Mouse (Mus musculus): ENCODE measurements around the gene Ifnz. TPM values are rescaled to one million over a fixed set of nuclear protein-coding genes. Genes with fewer than 3 reads are reported as not detected.
"Not testable (repeated sequence)": the region's sequence is repeated elsewhere in the genome, so short reads cannot be mapped to it uniquely, and the experiment has no call there.

Gene Ifnz
- total and polyA plus RNA-seq, 3 experiments, result not detected

DNA sequence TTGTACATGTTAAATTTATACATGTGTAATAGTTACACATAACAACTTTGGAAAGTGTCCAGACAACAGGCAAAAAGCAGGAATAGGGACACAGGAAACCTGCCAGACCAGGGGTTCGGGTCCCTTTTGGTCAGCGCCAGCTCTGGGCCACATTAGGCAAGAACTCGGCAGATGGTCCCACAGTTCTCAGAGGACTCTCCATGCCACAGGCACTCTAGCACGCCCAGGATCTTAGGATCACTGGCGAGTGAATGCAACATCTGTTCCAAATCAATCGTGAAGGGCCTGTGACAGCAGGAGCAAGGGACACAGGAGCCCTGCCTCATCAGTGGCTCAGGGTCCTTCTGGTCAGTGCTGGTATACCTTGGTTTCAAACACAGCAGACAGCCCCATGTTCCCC lies 32.0 kb upstream of the Ifnz start:
- in situ Hi-C loops (cut with MboI; ENCODE audit: low pct_ligation_motif_present, low pct_unique_long_range_greater_than_20kb, low sequenced_read_pairs), result no loop called here
- no peak for TF ChIP-seq IRF4 (IDR thresholded peaks at IDR 0.05; ENCODE audit: low read depth, low read length)
- no peak for TF ChIP-seq POLR2A (IDR thresholded peaks at IDR 0.05; ENCODE audit: low read depth, low read length)
- no peak for TF ChIP-seq KAT2A (IDR thresholded peaks at IDR 0.05; ENCODE audit: insufficient replicate concordance, low read length)
- TF ChIP-seq EP300 (IDR thresholded peaks at IDR 0.05; ENCODE audit: low read length), result no peak
- no peak for TF ChIP-seq NRF1 (IDR thresholded peaks at IDR 0.05; ENCODE audit: low read depth, low read length)
- TF ChIP-seq ZC3H11A (IDR thresholded peaks at IDR 0.05; ENCODE audit: low read depth, low read length), result no peak
- TF ChIP-seq E2F4 (IDR thresholded peaks at IDR 0.05; ENCODE audit: insufficient replicate concordance, low read depth, low read length), result no peak
- TF ChIP-seq ZNF384 (IDR thresholded peaks at IDR 0.05; ENCODE audit: low read depth, low read length), result no peak
- no peak for TF ChIP-seq JUN (IDR thresholded peaks at IDR 0.05; ENCODE audit: insufficient read depth, low read depth, low read length)
- no peak for TF ChIP-seq NELFE (IDR thresholded peaks at IDR 0.05; ENCODE audit: low read depth, low read length)
- TF ChIP-seq USF2 (conservative IDR thresholded peaks at IDR 0.05; ENCODE audit: low read depth, low read length), result no peak
- TF ChIP-seq ETS1 (conservative IDR thresholded peaks at IDR 0.05; ENCODE audit: low read depth, low read length), result no peak
- TF ChIP-seq SMC3 (IDR thresholded peaks at IDR 0.05; ENCODE audit: low read depth, low read length), result no peak

DNA sequence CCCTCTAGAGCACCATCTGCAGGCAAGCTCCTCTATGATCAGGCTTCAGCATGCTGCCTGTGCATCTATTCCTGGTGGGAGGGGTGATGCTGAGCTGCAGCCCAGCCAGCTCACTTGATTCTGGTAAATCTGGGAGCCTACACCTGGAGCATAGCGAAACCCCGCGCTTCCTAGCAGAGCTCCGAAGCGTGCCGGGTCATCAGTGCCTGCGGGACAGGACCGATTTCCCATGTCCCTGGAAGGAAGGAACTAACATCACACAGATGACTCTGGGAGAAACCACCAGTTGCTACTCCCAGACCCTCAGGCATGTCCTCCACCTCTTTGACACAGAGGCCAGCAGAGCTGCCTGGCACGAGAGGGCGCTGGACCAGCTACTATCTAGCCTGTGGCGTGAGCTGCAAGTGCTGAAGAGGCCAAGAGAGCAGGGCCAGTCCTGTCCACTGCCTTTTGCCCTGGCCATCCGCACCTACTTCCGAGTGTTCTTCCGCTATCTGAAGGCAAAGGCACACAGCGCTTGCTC lies 27.1 kb upstream of the Ifnz start, which contains the start of gene Gm13271:
Gm13271 (plus strand) TSS at position 51 of the 523 bp plus-strand sequence.
- in situ Hi-C loops (cut with MboI; ENCODE audit: low pct_ligation_motif_present, low pct_unique_long_range_greater_than_20kb, low sequenced_read_pairs); H3K4me3 ChIP-seq (replicated peaks in 1 of 3; ENCODE audit: low read depth in 2 of 3, low read length in 2 of 3, poor library complexity in 1 of 3); H3K4me1 ChIP-seq (ENCODE audit: control insufficient read depth in 1 of 2, insufficient read depth in 2 of 2); DNase-seq (ENCODE audit: extremely low read depth); H3K36me3 ChIP-seq (replicated peaks in 1 of 2; ENCODE audit: control insufficient read depth in 1 of 2, insufficient read depth in 1 of 2, low read length in 1 of 2); H3K9me3 ChIP-seq (replicated peaks; ENCODE audit: low read length); H3K4me2 ChIP-seq (ENCODE audit: insufficient read depth, low read depth, poor library complexity, severe bottlenecking); H3K9ac ChIP-seq (ENCODE audit: insufficient read depth, low read depth); dilution Hi-C loops (cut with MboI; ENCODE audit: extremely low pct_ligation_motif_present, extremely low pct_unique_long_range_greater_than_20kb, low sequenced_read_pairs); H3K27ac ChIP-seq (ENCODE audit: insufficient read depth, low read depth); H3K79me2 ChIP-seq (replicated peaks; ENCODE audit: control insufficient read depth, extremely low read depth, insufficient read depth, poor library complexity, severe bottlenecking): not testable (repeated sequence)
- TF ChIP-seq SMC3 (IDR thresholded peaks at IDR 0.05; ENCODE audit: low read depth, low read length) (peak; percentile 6; the same call in 1 of the 2 replicates), CTCF (conservative IDR thresholded peaks at IDR 0.05 in 1 of 2, IDR thresholded peaks at IDR 0.05 in 1 of 2; ENCODE audit: low read depth in 2 of 2, low read length in 2 of 2) (peak in 1 of 2 experiments; percentile 29; a peak in 2 of 4 replicates)
- H3K27me3 ChIP-seq (replicated peaks), result peaks cover 17% of the 10 kb centered on the region

More for the DNA sequence above, 32.0 kb upstream of the Ifnz start:
- Histone ChIP-seq H3K4me2 (ENCODE audit: insufficient read depth, low read depth, poor library complexity, severe bottlenecking) (no peak overlapping the region), H3K4me3 (replicated peaks in 1 of 3; ENCODE audit: low read depth in 2 of 3, low read length in 2 of 3, poor library complexity in 1 of 3) (no peak overlapping the region), H3K9ac (ENCODE audit: insufficient read depth, low read depth) (no peak overlapping the region), H3K4me1 (ENCODE audit: control insufficient read depth in 1 of 2, insufficient read depth in 2 of 2) (0 out of 4 replicates have a peak, but pooled peaks cover 0 to 3% of the 10 kb centered on the region in 2 experiments), H3K79me2 (replicated peaks; ENCODE audit: control insufficient read depth, extremely low read depth, insufficient read depth, poor library complexity, severe bottlenecking) (no peaks in the 10 kb centered on the region), H3K27ac (ENCODE audit: insufficient read depth, low read depth) (no peak overlapping the region), H3K9me3 (replicated peaks; ENCODE audit: low read length) (peaks cover 3% of the 10 kb centered on the region), H3K27me3 (replicated peaks) (peaks cover 42% of the 10 kb centered on the region), H3K36me3 (replicated peaks in 1 of 2; ENCODE audit: control insufficient read depth in 1 of 2, insufficient read depth in 1 of 2, low read length in 1 of 2) (no peaks in the 10 kb centered on the region)
- no peak for DNase-seq (ENCODE audit: extremely low read depth)
- dilution Hi-C loops (cut with MboI; ENCODE audit: extremely low pct_ligation_motif_present, extremely low pct_unique_long_range_greater_than_20kb, low sequenced_read_pairs), result no loop called here

All from CH12.LX (cell line).